Mouse (Mus musculus) midbrain, embryonic 13.5 days (tissue): ENCODE measurements around the gene Crispld2. TPM values are rescaled to one million over a fixed set of nuclear protein-coding genes. Genes with fewer than 3 reads are reported as not detected.

Experiments
- polyA plus RNA-seq: library from polyadenylated mRNA; unstranded; fragments of >200 nt; fragmentation: Nextera tagmentation; extraction: Ambion mirVana; gene quantifications from 2 replicates; pipeline ENCODE4 v1.2.1, GENCODE M21; 2015

The Crispld2 gene
- polyA plus RNA-seq, 1 experiment from 2014 or later = 2.1 TPM

Other genes with a start within 250 kb of the Crispld2 start
- 10.9 and 11.0 TPM in 2 replicates for gene Tldc1, start 214.0 kb upstream of the Crispld2 start, polyA plus RNA-seq
- gene Cotl1, start 151.9 kb upstream of the Crispld2 start, polyA plus RNA-seq = 79.8 and 105 TPM in 2 replicates
- 12.7 and 13.0 TPM in 2 replicates for gene Klhl36, start 130.2 kb upstream of the Crispld2 start, polyA plus RNA-seq
- gene Usp10, start 82.1 kb upstream of the Crispld2 start, polyA plus RNA-seq = 130 and 137 TPM in 2 replicates
- 4.4 and 10.3 TPM in 2 replicates for gene Gm20388, start 81.6 kb upstream of the Crispld2 start, polyA plus RNA-seq
- gene Zdhhc7, start 109.0 kb downstream of the Crispld2 start, polyA plus RNA-seq = 28.3 and 30.2 TPM in 2 replicates
- gene 6430548M08Rik, start 121.7 kb downstream of the Crispld2 start, polyA plus RNA-seq = 23.1 and 23.3 TPM in 2 replicates
- gene Fam92b, start 185.0 kb downstream of the Crispld2 start, polyA plus RNA-seq = 2.3 and 2.4 TPM in 2 replicates
- 22.3 and 22.5 TPM in 2 replicates for gene Gse1, start 236.0 kb downstream of the Crispld2 start, polyA plus RNA-seq